Comparison of ENCODE assay signal across 23 mouse cellular contexts in genomic region chr4:54793857-54794256, GRCm38 (mm10).
"Had no signal": no experiment of that assay in that cellular context is flagged by ENCODE, and none has a peak within 500 bp of the region (broad histone marks: within the 10 kb centered on the region; RNA-seq: fewer than 3 reads in every experiment).

No protein-coding gene starts in this region.

- DNase-seq: gastrocnemius, postnatal 10 days; gastrocnemius, postnatal 25 days; heart, adult 11 months; heart, adult 2 months; heart, postnatal 14 days; heart, postnatal 36 days; kidney, adult 11 months; kidney, adult 2 months; kidney, adult 9 months; kidney, postnatal 14 days; kidney, postnatal 36 days; liver had no signal

- H3K27ac ChIP-seq: heart, adult 2 months; heart, embryonic 13.5 days; heart, embryonic 15.5 days; hindbrain, embryonic 13.5 days; hindbrain, embryonic 15.5 days; hindbrain, postnatal 0 days; kidney, embryonic 15.5 days; kidney, postnatal 0 days; left cerebral cortex, adult 2 months; limb, embryonic 10.5 days; limb, embryonic 12.5 days had no signal

- ATAC-seq: hindbrain, postnatal 0 days; intestine, embryonic 16.5 days had no signal

- H3K4me3 ChIP-seq: heart, adult 2 months; heart, embryonic 13.5 days; heart, embryonic 15.5 days; hindbrain, embryonic 13.5 days; hindbrain, embryonic 15.5 days; kidney, embryonic 15.5 days; left cerebral cortex, adult 2 months; limb, embryonic 10.5 days; limb, embryonic 12.5 days had no signal
